Mouse (Mus musculus) hindbrain, embryonic 15.5 days (tissue): ENCODE results near the gene Papolb. TPM values are rescaled to one million over a fixed set of nuclear protein-coding genes. Genes with fewer than 3 reads are reported as not detected.

Experiments used
- ATAC-seq: fragments of 200-750 bp; cut with Nextera tagmentation; 2 replicates; pipeline ENCODE4 v1.8.0; 2017; ENCODE audit warnings: low read depth, moderate number of reproducible peaks, moderate TSS enrichment; ENCODE audit not compliant: low FRiP score
- H3K27ac ChIP-seq: fragments of 300-500 bp; sonication (generic); replicated peaks from 2 replicates; pipeline ENCODE4 v1.5.1; 2015; ENCODE audit warnings: mild to moderate bottlenecking, inconsistent platforms
- H3K27me3 ChIP-seq: fragments of 300-500 bp; sonication (generic); 2 replicates; pipeline ENCODE4 v1.6.1; 2015; ENCODE audit warnings: control low read depth, inconsistent platforms
- H3K36me3 ChIP-seq: fragments of 300-500 bp; sonication (generic); 2 replicates; pipeline ENCODE4 v1.6.1; 2015; ENCODE audit warnings: control low read depth, inconsistent platforms
- H3K4me1 ChIP-seq: fragments of 300-500 bp; sonication (generic); replicated peaks from 2 replicates; pipeline ENCODE4 v1.6.1; 2015; ENCODE audit warnings: control low read depth, inconsistent platforms
- H3K4me2 ChIP-seq: fragments of 300-500 bp; sonication (generic); 2 replicates; pipeline ENCODE4 v1.6.1; 2015; ENCODE audit warnings: moderate library complexity, mild to moderate bottlenecking, inconsistent platforms
- H3K4me3 ChIP-seq: fragments of 300-500 bp; sonication (generic); 2 replicates; pipeline ENCODE4 v1.5.1; 2015; ENCODE audit warnings: mild to moderate bottlenecking, inconsistent platforms
- H3K9ac ChIP-seq: fragments of 300-500 bp; sonication (generic); 2 replicates; pipeline ENCODE4 v1.6.1; 2015; ENCODE audit warnings: inconsistent platforms
- H3K9me3 ChIP-seq: fragments of 300-500 bp; sonication (generic); 2 replicates; pipeline ENCODE4 v1.6.1; 2016; ENCODE audit warnings: control low read depth, inconsistent platforms
- WGBS: fragments of 180-500 bp; shearing (Covaris S2); methylation state at CpG from one replicate; pipeline ENCODE4 v1.1.7; 2015; 5-methylcytosine and 5-hydroxymethylcytosine counted together
- polyA plus RNA-seq: library from polyadenylated mRNA; unstranded; fragments of >200 nt; fragmentation: Nextera tagmentation; extraction: Ambion mirVana; gene quantifications from 2 replicates; pipeline ENCODE4 v1.2.1, GENCODE M21; 2015

Papolb gene
- polyA plus RNA-seq, 1 experiment from 2014 or later: 0.25 TPM

DNA sequence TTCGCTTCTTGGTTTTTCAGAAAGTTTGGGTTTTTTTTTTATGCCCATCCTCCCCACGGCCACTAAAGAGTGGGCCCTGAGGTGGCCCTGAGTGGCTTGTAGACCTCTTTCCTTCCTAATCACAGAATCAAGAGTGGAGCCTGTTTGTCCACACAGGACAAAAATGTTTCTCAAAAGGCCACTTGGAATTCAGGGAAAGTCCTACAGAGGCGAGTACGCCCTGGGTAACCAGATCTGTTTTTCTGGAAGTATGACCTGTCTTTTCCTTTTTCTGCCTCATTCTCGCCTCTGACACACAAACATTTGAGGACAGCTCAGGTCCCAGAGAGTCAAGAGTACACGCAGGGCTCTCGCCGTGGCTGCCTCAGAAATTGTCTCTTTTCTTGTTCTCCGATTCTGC is 19.6 kb upstream of the Papolb start:
- Histone ChIP-seq H3K4me2 (peak overlapping the region; percentile 87), H3K4me1 (peaks cover 13% of the 10 kb centered on the region), H3K9me3 (no peaks in the 10 kb centered on the region), H3K36me3 (no peaks in the 10 kb centered on the region), H3K27ac (no peak overlapping the region), H3K9ac (no peak overlapping the region), H3K27me3 (no peaks in the 10 kb centered on the region), H3K4me3 (peak overlapping the region; percentile 59)
- WGBS: 49% methylated on average over 9 of the region's 9 CpGs
- no peak for ATAC-seq

DNA sequence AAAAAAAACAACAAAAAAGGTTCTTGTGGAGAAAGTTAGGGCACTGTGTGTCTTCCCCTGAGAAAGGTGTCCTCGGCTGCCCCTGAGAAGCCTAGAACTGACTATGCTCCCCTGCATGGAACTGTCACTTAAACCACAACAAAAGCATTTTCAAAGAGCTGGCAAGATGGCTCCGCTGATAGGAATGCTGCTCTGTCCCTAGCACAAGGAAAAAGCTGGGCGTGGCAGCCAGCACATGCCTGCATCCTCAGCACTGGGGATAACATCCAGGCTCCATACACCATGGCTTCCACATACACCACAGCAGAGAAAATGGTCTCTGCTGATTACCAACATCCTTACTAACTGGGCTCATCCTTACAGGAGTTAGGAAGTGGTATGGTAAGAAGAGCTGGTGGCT is 17.2 kb upstream of the Papolb start:
- Histone ChIP-seq H3K9ac (no peak overlapping the region), H3K36me3 (peaks cover 6% of the 10 kb centered on the region; the same call in 1 of the 2 replicates), H3K9me3 (no peaks in the 10 kb centered on the region), H3K4me1 (peaks cover 13% of the 10 kb centered on the region), H3K4me3 (no peak overlapping the region), H3K27ac (no peak overlapping the region), H3K4me2 (no peak overlapping the region), H3K27me3 (no peaks in the 10 kb centered on the region)
- no peak for ATAC-seq
- 71% methylated on average over 3 of the region's 3 CpGs for whole genome bisulfite sequencing

DNA sequence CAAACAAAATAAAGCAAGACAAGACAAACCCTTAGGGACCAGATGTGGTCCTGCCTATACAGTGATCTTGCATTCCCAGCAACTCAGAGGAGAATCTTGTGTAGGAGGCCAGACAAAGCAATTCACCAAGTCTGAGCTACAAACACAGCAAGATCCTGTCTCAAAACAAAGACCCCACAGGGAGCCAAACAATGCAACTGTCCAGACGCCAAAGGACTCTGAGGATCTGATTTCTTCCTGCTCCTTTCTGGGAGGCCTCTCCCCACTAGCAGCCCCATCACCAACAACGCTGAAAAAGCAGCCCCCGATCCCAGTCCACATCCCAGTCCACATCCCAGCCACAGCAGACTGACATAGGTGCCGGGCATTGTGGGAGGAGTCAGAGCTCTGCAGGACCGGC is 16.5 kb upstream of the Papolb start:
- no peak overlapping the region for H3K9ac ChIP-seq
- no peaks in the 10 kb centered on the region for H3K9me3 ChIP-seq
- H3K4me3 ChIP-seq: no peak overlapping the region
- peaks cover 13% of the 10 kb centered on the region for H3K4me1 ChIP-seq
- peaks cover 6% of the 10 kb centered on the region for H3K36me3 ChIP-seq
- H3K27me3 ChIP-seq: no peaks in the 10 kb centered on the region
- 9% methylated on average over 5 of the region's 5 CpGs for WGBS
- ATAC-seq: no peak
- H3K27ac ChIP-seq: no peak overlapping the region
- H3K4me2 ChIP-seq: no peak overlapping the region

DNA sequence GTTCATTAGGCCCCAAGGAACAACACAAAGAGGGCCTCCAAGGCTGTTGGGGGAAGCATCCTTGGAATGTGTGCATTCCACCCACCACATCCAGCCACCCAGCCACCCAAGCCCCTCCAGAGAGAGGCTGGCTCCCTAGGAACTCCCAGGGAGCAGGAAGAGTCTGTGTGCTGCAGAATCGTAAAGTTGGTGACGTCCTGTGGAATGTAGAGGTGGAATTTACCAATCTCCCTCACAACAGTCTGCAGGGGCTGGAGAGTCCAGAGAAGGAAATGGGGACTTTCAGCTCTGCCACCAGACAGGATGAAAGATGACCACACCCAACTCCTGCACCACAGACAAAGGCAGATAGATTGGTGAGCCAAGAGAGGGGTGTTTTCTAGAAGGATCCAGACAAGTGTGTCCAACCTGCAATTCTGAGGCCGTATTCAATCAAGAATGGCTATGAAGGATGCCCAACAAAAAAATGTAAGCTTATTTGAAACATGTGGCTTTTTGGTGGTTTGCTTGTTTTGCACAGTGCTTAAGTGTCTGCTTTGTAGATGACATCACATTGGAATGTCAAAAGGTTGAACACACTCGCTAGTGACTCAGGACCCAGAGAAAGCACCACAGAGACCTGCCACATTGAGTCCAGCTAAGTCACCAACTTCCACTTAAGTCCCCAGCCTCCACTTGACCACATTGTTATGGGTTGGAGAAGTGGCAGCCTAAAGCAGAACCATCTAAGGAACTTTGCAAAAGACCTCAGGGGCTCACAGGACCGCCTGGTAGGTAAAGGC is 15.3 kb upstream of the Papolb start:
- Histone ChIP-seq H3K36me3 (peaks cover 6% of the 10 kb centered on the region), H3K27me3 (no peaks in the 10 kb centered on the region), H3K9ac (no peak overlapping the region), H3K4me2 (no peak overlapping the region), H3K4me1 (peaks cover 12% of the 10 kb centered on the region), H3K9me3 (no peaks in the 10 kb centered on the region), H3K4me3 (no peak overlapping the region), H3K27ac (no peak overlapping the region)
- ATAC-seq: no peak
- WGBS: 88% methylated on average over 5 of the region's 5 CpGs

- Histone ChIP-seq H3K27ac (no peak overlapping the region), H3K9me3 (no peaks in the 10 kb centered on the region), H3K27me3 (0 out of 2 replicates have a peak, but pooled peaks cover 2% of the 10 kb centered on the region), H3K36me3 (peaks cover 2% of the 10 kb centered on the region; the same call in 1 of the 2 replicates), H3K9ac (no peak overlapping the region), H3K4me2 (no peak overlapping the region), H3K4me1 (no peaks in the 10 kb centered on the region), H3K4me3 (no peak overlapping the region)
- ATAC-seq: no peak
- 90% methylated on average over 3 of the region's 3 CpGs for WGBS
Observed at GRCm38 (mm10) chr5:142537286-142537685, 7.4 kb upstream of the Papolb start.

DNA sequence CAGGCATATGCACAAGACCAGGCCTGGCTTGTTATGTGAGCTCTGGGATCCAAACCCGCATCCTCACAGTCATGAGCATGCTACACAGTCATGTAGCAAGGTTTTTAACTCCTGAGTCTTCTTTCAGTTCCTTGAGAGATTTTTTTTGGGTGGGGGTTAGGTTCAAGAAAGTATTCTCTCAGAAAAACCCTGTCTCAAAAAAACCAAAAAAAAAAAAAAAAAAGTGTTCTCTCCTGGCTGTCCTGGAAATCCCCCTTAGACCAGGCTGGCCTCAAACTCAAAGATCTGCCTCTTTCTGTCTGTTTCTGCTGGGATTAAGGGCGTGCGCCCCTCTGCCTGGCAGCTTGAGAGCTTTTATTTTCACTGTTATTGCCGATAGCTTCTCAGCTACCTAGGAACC is 5.5 kb upstream of the Papolb start:
- no peak overlapping the region for H3K27ac ChIP-seq
- no peaks in the 10 kb centered on the region for H3K9me3 ChIP-seq
- ATAC-seq: no peak
- peaks cover 6% of the 10 kb centered on the region; the same call in 1 of the 2 replicates for H3K27me3 ChIP-seq
- no peaks in the 10 kb centered on the region for H3K4me1 ChIP-seq
- H3K4me3 ChIP-seq: no peak overlapping the region
- H3K36me3 ChIP-seq: peaks cover 2% of the 10 kb centered on the region; the same call in 1 of the 2 replicates
- H3K9ac ChIP-seq: no peak overlapping the region
- WGBS: 86% methylated on average over 4 of the region's 4 CpGs
- H3K4me2 ChIP-seq: no peak overlapping the region

GRCm38 (mm10) chr5:142524711-142525464 is 5.0 kb downstream of the Papolb start:
- Histone ChIP-seq H3K27ac (no peak overlapping the region), H3K4me2 (no peak overlapping the region), H3K4me3 (no peak overlapping the region), H3K4me1 (no peaks in the 10 kb centered on the region), H3K9ac (no peak overlapping the region), H3K9me3 (no peaks in the 10 kb centered on the region), H3K36me3 (peaks cover 6% of the 10 kb centered on the region; the same call in 1 of the 2 replicates), H3K27me3 (no peaks in the 10 kb centered on the region)
- no peak; the same call in 1 of the 2 replicates for ATAC-seq
- WGBS: 70% methylated on average over 8 of the region's 8 CpGs

GRCm38 (mm10) chr5:142521195-142521866 is 8.5 kb downstream of the Papolb start:
- Histone ChIP-seq H3K9ac (no peak overlapping the region), H3K36me3 (no peaks in the 10 kb centered on the region), H3K4me2 (no peak overlapping the region), H3K9me3 (no peaks in the 10 kb centered on the region), H3K27ac (no peak overlapping the region), H3K4me3 (no peak overlapping the region), H3K4me1 (peaks cover 6% of the 10 kb centered on the region; the same call in 1 of the 2 replicates), H3K27me3 (no peaks in the 10 kb centered on the region)
- no peak for ATAC-seq
- WGBS: 89% methylated on average over 11 of the region's 11 CpGs

DNA sequence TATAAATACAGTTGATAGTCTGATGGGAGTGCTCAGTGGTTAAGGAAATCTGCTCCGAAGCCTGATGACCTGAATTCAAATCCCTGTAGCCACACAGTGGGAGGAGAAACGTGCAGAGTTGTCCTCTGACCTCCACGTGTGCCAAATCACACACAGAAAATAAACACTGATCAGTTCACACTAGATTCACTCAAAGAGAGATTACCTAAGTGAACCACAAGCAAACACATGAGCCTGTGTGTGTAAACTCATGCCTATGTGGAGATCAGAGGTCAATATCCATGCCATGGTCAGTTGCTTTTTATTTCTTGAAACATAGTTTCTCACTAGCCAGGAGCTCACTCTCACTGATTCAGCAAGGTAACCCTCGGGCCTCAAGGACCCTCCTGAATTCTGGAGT is 9.5 kb downstream of the Papolb start:
- H3K9ac ChIP-seq: no peak overlapping the region
- WGBS: 86% methylated on average over 4 of the region's 4 CpGs
- no peak for ATAC-seq
- H3K4me1 ChIP-seq: peaks cover 6% of the 10 kb centered on the region; the same call in 1 of the 2 replicates
- H3K36me3 ChIP-seq: no peaks in the 10 kb centered on the region
- no peak overlapping the region for H3K27ac ChIP-seq
- H3K27me3 ChIP-seq: no peaks in the 10 kb centered on the region
- no peak overlapping the region for H3K4me3 ChIP-seq
- no peak overlapping the region for H3K4me2 ChIP-seq
- no peaks in the 10 kb centered on the region for H3K9me3 ChIP-seq

GRCm38 (mm10) chr5:142518973-142519372 is 10.9 kb downstream of the Papolb start:
- Histone ChIP-seq H3K36me3 (no peaks in the 10 kb centered on the region), H3K9me3 (no peaks in the 10 kb centered on the region), H3K9ac (no peak overlapping the region), H3K27me3 (no peaks in the 10 kb centered on the region), H3K4me1 (peaks cover 6% of the 10 kb centered on the region; the same call in 1 of the 2 replicates), H3K4me2 (no peak overlapping the region), H3K4me3 (no peak overlapping the region), H3K27ac (no peak overlapping the region)
- ATAC-seq: no peak
- WGBS: 66% methylated on average over 6 of the region's 6 CpGs

GRCm38 (mm10) chr5:142512112-142512511 is 17.8 kb downstream of the Papolb start:
- WGBS: 82% methylated on average over 4 of the region's 4 CpGs
- H3K4me2 ChIP-seq: no peak overlapping the region
- H3K36me3 ChIP-seq: no peaks in the 10 kb centered on the region
- ATAC-seq: no peak
- H3K4me1 ChIP-seq: peaks cover 31% of the 10 kb centered on the region
- H3K27ac ChIP-seq: no peak overlapping the region
- H3K9me3 ChIP-seq: no peaks in the 10 kb centered on the region
- H3K4me3 ChIP-seq: no peak overlapping the region
- no peak overlapping the region for H3K9ac ChIP-seq
- H3K27me3 ChIP-seq: no peaks in the 10 kb centered on the region

- H3K9me3 ChIP-seq: no peaks in the 10 kb centered on the region
- no peak overlapping the region for H3K4me3 ChIP-seq
- 41% methylated on average over 7 of the region's 7 CpGs for whole genome bisulfite sequencing
Observed at GRCm38 (mm10) chr5:142510061-142510414, 19.8 kb downstream of the Papolb start.

More at GRCm38 (mm10) chr5:142510061-142510414, 19.8 kb downstream of the Papolb start:
- Histone ChIP-seq H3K4me1 (peaks cover 30% of the 10 kb centered on the region), H3K27me3 (no peaks in the 10 kb centered on the region), H3K27ac (peak overlapping the region; percentile 88), H3K4me2 (peak overlapping the region; percentile 59; the same call in 1 of the 2 replicates), H3K9ac (peak overlapping the region; percentile 67; the same call in 1 of the 2 replicates), H3K36me3 (no peaks in the 10 kb centered on the region)
- peak; percentile 55; the same call in 1 of the 2 replicates for ATAC-seq
